Mouse (Mus musculus) ES-E14 (cell line): Measurements from ENCODE around the gene Ppp1r2. TPM values are rescaled to one million over a fixed set of nuclear protein-coding genes. Genes with fewer than 3 reads are reported as not detected.

Experiments
- DNase-seq: peaks from one replicate; pipeline ENCODE4 v3.0.0-alpha.2; 2013; ENCODE audit warnings: low read depth, low spot score
- H3K27ac ChIP-seq: 2 replicates; pipeline ENCODE4 v1.5.1; 2012; ENCODE audit warnings: low read depth, mild to moderate bottlenecking, low read length, moderate library complexity, mixed read lengths; ENCODE audit not compliant: poor library complexity, insufficient read depth, severe bottlenecking
- H3K36me3 ChIP-seq: 2 replicates; pipeline ENCODE4 v1.6.1; 2012; ENCODE audit warnings: mild to moderate bottlenecking, low read length, moderate library complexity, mixed read lengths; ENCODE audit not compliant: control insufficient read depth, poor library complexity, insufficient read depth, severe bottlenecking
- H3K4me1 ChIP-seq, 2 experiments: fragments of 150-350 bp in 1 of 2; sonication (generic) in 1 of 2; 2 replicates each; pipeline ENCODE4 v1.6.1; 2012; ENCODE audit warnings: low read length in 2 of 2, mild to moderate bottlenecking in 1 of 2, mixed read lengths in 1 of 2; ENCODE audit not compliant: control insufficient read depth in 2 of 2, insufficient read depth in 2 of 2, poor library complexity in 1 of 2
- H3K4me3 ChIP-seq, 2 experiments: fragments of 150-350 bp in 1 of 2; sonication (generic) in 1 of 2; 2 replicates each; pipeline ENCODE4 v1.5.1; 2012; ENCODE audit warnings: low read length in 2 of 2, low read depth in 1 of 2, mild to moderate bottlenecking in 1 of 2, mixed read lengths in 1 of 2; ENCODE audit not compliant: insufficient read depth in 1 of 2, poor library complexity in 1 of 2, severe bottlenecking in 1 of 2
- H3K9ac ChIP-seq: 2 replicates; pipeline ENCODE4 v1.6.1; 2012; ENCODE audit warnings: low read depth, mild to moderate bottlenecking, low read length, mixed read lengths; ENCODE audit not compliant: poor library complexity, insufficient read depth, severe bottlenecking
- H3K9me3 ChIP-seq: fragments of 150-350 bp; sonication (generic); 2 replicates; pipeline ENCODE4 v1.6.1; 2012; ENCODE audit warnings: low read depth, mild to moderate bottlenecking, low read length; ENCODE audit not compliant: control insufficient read depth, insufficient read depth
- CHD2 ChIP-seq: IDR thresholded peaks from 2 replicates; pipeline ENCODE4 v1.6.1; 2014; ENCODE audit warnings: mild to moderate bottlenecking, low read depth, low read length, inconsistent platforms
- HCFC1 ChIP-seq: IDR thresholded peaks from 2 replicates; pipeline ENCODE4 v1.6.1; 2012; ENCODE audit warnings: low read length, inconsistent platforms, borderline replicate concordance; ENCODE audit not compliant: insufficient read depth
- MAFK ChIP-seq: IDR thresholded peaks from 2 replicates; pipeline ENCODE4 v1.6.1; 2014; ENCODE audit warnings: mild to moderate bottlenecking, low read depth, low read length, inconsistent platforms; ENCODE audit not compliant: insufficient read depth
- ZC3H11A ChIP-seq: IDR thresholded peaks from 2 replicates; pipeline ENCODE4 v1.6.1; 2012; ENCODE audit warnings: low read depth, mild to moderate bottlenecking, inconsistent platforms, low read length, borderline replicate concordance
- ZNF384 ChIP-seq: IDR thresholded peaks from 2 replicates; pipeline ENCODE4 v1.6.1; 2012; ENCODE audit warnings: low read depth, low read length, inconsistent platforms
- in situ Hi-C, 2 experiments: fragments of 600-800 bp; cut with MboI; formaldehyde crosslinking; loops; one replicate each; pipeline ENCODE4 v1.15.1; 2025; ENCODE audit warnings: low sequenced_read_pairs in 2 of 2, inconsistent platforms in 1 of 2; ENCODE audit not compliant: unreplicated experiment in 2 of 2
- total RNA-seq: library from RNA; depleted of rRNA; stranded (reverse); fragments of 300-350 nt; gene quantifications from 2 replicates; pipeline ENCODE4 v1.2.3, GENCODE M21; 2012

Gene Ppp1r2
- total RNA-seq, 1 experiment = 63.1 TPM

- no peak for DNase-seq
- no peaks in the 10 kb centered on the region for H3K9me3 ChIP-seq
- TF ChIP-seq HCFC1 (no peak), ZNF384 (no peak), CHD2 (no peak), ZC3H11A (no peak), MAFK (no peak)
- H3K9ac ChIP-seq = no peak overlapping the region
- no peak overlapping the region for H3K27ac ChIP-seq
- no peak overlapping the region for H3K4me3 ChIP-seq
- in situ Hi-C loops = no loop called here
- H3K36me3 ChIP-seq = no peaks in the 10 kb centered on the region
- peaks cover 0 to 9% of the 10 kb centered on the region in 2 experiments; a peak in 1 of 4 replicates for H3K4me1 ChIP-seq
Measured at GRCm38 (mm10) chr16:31293761-31294160, 18.7 kb upstream of the Ppp1r2 start.

- H3K36me3 ChIP-seq = no peaks in the 10 kb centered on the region
- H3K4me3 ChIP-seq = no peak overlapping the region
- no peaks in the 10 kb centered on the region for H3K9me3 ChIP-seq
- no peak for DNase-seq
- in situ Hi-C loops = no loop called here
- H3K4me1 ChIP-seq = peaks cover 0 to 2% of the 10 kb centered on the region in 2 experiments; a peak in 1 of 4 replicates
- H3K9ac ChIP-seq = no peak overlapping the region
- H3K27ac ChIP-seq = no peak overlapping the region
- no peak for TF ChIP-seq HCFC1
- TF ChIP-seq CHD2 = no peak
- no peak for TF ChIP-seq ZNF384
- no peak for TF ChIP-seq ZC3H11A
- no peak for TF ChIP-seq MAFK
Measured at GRCm38 (mm10) chr16:31290751-31291365, 15.8 kb upstream of the Ppp1r2 start.

- in situ Hi-C loops = no loop called here
- Histone ChIP-seq H3K9me3 (no peaks in the 10 kb centered on the region), H3K4me1 (no peaks in the 10 kb centered on the region; a peak in 1 of 4 replicates), H3K4me3 (no peak overlapping the region), H3K36me3 (no peaks in the 10 kb centered on the region), H3K9ac (no peak overlapping the region), H3K27ac (no peak overlapping the region)
- TF ChIP-seq CHD2 (no peak), ZNF384 (no peak), HCFC1 (no peak), MAFK (no peak), ZC3H11A (no peak)
- DNase-seq = no peak
Measured at GRCm38 (mm10) chr16:31290281-31290680, 15.2 kb upstream of the Ppp1r2 start.

- H3K27ac ChIP-seq = no peak overlapping the region
- no peak for TF ChIP-seq MAFK
- no peak for TF ChIP-seq ZC3H11A
- no peak for TF ChIP-seq HCFC1
- no peak for TF ChIP-seq ZNF384
- no peak for TF ChIP-seq CHD2
- no peak overlapping the region for H3K4me3 ChIP-seq
- no peaks in the 10 kb centered on the region for H3K9me3 ChIP-seq
- no peak overlapping the region for H3K9ac ChIP-seq
- no peak for DNase-seq
- H3K4me1 ChIP-seq = no peaks in the 10 kb centered on the region
- in situ Hi-C loops = no loop called here
- no peaks in the 10 kb centered on the region for H3K36me3 ChIP-seq
Measured at GRCm38 (mm10) chr16:31287712-31288111, 12.6 kb upstream of the Ppp1r2 start.
